Mouse (Mus musculus) large intestine, adult 2 months (tissue): ENCODE results near the gene AA986860. TPM values are rescaled to one million over a fixed set of nuclear protein-coding genes. Genes with fewer than 3 reads are reported as not detected.

Experiments used
- DNase-seq: peaks from one replicate; pipeline ENCODE4 v3.0.0-alpha.2; 2012; ENCODE audit warnings: low read depth, low spot score
- WGBS: fragments of 180-500 bp; shearing (Covaris S2); methylation state at CpG from one replicate; pipeline ENCODE4 v1.1.7; 2018; 5-methylcytosine and 5-hydroxymethylcytosine counted together
- polyA plus RNA-seq: library from polyadenylated mRNA; depleted of rRNA; stranded (reverse); fragments of >200 nt; gene quantifications from 2 replicates; pipeline ENCODE4 v1.2.3, GENCODE M21; 2012

The AA986860 gene
- polyA plus RNA-seq, 1 experiment, result 40.8 TPM

DNA sequence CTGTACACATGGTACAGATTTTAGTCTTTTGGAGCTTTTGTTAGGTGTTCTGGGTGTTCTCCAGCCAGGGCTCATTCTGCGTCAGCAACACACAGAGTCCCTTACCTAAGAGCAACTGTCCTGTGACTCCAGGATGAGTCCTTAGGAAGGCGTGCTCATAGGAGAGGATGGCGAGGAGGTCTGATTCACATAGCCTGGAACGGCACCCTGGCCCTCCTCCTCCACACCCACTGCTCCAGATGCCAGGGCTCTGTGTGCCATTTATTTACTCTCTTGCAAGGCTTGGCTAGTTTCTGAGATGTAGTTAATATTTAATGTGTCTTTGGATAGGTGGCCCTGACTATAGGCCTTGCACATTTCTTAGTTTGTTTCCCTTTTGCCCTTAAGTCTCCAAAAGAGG, 1.9 kb downstream of the AA986860 start:
- no peak for DNase-seq
- 42% methylated on average over 4 of the region's 4 CpGs for WGBS

DNA sequence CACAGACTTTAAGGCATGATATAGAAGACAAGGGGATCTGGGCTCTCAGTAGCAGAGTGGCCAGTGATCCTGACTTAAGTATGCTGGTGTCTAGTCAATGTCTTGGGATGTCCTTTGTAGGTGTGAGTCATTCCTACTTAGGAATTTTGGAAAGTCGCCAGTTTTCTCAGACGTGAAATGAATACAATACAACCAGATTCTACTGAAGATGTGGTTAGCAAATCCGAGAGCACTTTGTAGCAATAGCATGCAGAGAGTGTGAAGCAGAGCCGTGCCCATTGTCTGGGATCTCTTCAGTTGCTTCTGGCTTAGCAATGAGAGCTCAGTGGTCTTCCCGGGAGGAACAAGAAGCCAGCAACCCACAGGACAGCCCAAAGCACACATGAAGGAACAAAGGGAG, 2.7 kb downstream of the AA986860 start:
- WGBS, result 14% methylated on average over 5 of the region's 5 CpGs
- DNase-seq, result no peak

DNA sequence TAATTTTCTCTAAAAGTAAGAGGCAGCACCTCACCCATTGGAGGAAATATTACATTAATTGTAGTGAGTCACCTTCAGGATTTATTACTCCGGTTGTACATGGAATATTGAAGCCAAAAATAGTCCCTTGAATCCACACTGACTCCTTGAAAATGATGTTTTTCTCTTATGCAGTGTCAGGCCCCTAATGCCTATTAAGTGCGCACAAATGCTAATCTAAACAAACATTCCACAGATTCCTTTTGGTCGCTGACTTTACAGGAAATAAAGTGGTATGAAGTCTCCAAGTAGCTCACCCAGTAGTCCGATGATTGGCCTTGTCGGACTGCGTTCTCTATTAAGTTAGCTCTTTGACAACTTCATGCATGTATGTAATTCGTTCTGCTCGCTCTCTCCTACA, 3.1 kb downstream of the AA986860 start:
- WGBS, result 52% methylated on average over 8 of the region's 8 CpGs
- no peak for DNase-seq

DNA sequence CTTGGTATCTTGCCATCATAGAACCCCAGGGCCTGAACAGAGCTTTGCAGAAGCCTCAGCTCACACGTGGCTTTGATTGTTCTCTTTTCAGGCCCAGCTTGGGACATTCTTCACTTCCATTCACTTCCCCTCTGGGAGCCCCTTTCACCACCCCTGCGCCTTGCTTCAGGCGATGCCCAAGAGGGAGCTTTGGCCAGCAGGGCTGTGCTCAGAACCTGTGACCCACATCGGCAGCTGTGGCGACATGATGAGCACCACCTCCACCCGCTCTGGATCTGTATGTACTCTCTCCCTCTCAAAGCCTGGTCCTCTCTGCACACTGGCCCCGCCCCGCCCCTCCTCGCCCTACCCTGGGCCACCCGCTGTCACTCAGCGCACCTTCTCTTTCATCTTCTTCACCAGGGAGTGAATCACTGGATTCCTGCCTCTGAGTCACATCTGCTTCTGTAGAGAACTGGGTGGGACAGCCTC, 5.7 kb downstream of the AA986860 start:
- no peak for DNase-seq
- 30% methylated on average over 11 of the region's 11 CpGs for WGBS

DNA sequence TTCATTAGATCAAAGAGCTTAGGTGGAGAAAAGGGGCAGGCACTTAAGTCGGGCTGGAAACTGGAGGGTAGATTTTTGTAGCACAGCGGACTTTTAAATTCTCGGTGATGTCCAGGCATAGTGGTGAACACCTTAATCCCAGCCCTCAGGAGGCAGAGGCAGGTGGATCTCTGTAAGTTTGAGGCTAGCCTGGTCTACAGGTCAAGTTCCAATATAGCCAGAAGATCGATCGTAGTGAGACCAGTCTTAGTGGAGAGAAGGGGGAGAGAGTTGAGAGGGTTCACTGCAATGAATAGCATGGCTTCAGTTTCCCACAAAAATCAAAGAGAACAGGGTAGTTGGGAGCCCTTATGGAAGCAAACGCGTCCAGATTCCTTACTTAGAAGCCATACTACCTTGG, 6.1 kb downstream of the AA986860 start:
- WGBS, result 84% methylated on average over 7 of the region's 7 CpGs
- no peak for DNase-seq

DNA sequence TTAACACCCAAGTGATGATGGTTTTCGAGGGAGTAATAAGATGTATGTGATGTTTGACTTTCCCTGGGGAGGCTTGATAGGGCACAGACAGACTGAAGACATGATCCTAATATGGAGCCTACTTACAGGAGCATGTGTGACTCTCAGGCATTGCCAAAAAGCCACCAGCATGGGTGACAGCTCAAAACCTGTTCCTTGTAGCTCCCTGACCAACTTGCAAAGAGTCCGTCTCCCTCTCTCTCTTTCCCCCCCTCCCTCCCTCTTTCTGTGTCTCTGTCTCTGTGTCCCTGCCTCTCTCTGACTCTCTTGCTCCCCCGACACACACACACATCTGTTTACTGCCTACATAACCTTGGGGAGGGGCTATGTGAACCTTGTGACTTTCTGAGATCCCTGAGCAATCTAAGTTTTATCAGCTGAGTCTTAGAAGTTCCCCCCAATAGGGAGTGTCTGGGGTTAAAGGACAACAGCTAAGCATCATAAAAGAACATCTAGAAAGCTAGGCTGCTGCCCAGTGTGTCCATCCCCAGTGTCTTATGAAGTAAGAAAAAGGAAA, 6.9 kb downstream of the AA986860 start:
- 58% methylated on average over 3 of the region's 3 CpGs for WGBS
- DNase-seq, result no peak

DNA sequence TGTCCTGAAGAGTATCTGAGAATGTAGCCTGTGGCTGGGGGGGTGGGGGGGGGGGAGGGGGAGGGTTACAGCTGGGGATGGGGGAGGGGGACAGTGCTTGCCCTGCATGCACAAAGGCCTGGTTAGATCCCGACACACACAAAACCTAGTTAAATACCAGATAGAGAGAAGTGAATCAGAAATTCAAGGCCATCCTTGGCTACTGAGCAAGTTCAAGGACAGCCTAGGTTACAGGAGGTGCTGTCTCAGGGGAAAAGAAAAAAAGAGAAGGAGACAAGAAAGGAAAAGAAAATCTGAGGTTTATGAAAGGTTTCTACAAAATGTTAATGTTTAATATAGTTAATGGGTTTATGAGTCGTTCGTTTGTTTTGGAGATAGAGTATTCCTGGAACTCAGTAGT, 7.9 kb downstream of the AA986860 start:
- WGBS, result 29% methylated on average over 3 of the region's 3 CpGs

DNA sequence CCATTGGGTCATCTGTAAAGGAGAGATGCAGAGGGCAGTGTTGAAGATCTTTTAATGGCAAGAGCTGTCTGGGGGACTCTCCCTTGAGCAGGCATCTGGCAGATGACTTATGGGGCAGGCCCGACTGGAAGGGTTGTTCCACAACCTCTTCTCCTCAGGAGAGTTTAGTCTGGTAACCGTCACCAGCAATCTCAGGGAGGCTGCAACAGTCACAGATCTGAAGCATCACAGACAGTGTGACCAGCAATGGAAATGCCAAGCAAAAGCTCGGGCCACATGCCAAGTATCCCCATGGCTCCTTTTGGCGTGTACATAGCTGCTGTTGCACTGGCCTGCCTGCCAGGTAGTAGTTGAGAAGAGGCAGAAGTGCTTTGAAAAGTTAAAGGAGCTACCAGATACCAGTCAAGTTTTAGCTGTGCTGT, 8.5 kb downstream of the AA986860 start:
- 33% methylated on average over 4 of the region's 4 CpGs for WGBS
- DNase-seq, result no peak

More for the DNA sequence above, 7.9 kb downstream of the AA986860 start:
- DNase-seq, result no peak

DNA sequence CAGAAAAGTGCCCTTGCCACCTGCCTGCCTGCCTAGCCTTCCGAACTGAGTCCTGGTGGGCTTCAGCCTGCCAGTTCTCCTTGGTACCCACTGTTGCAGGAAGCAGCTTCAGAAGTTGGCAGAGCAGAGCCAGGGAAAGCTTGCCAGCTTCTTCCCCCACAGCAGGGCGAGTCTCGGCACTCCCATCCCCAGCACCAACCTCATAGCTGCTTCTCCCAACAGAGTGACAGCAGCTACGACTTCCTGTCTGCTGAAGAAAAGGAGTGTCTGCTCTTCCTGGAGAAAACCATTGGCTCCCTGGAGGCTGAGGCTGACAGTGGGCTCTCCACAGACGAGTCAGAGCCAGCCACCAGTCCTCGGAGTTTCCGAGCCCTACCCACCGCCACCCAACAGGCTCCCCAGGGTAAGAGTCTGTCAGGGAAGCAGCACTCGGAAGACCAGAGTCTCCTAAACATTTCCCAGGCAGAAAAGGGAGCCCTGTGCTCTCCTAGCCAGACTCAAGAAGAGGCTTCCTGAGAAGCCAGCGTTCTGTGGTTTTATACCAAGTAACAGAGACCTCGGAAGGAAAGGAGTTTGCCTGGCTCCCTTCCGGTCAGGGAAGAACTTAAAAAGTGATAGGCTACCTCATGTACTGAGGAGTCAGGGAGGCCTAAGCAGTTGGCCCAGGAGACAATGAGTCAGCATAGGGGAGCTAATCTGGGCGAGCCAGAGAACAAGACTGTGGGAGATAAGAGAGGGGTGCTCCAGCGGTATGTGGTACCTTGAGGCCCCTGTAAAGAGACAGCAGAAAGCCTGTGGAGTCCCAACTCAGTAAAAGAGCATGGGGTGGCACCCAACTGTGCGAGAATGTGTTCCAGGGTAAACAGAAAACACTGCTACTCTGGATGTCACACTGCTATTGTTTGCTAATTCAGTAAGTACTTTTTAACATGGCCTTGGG, 9.3 kb downstream of the AA986860 start:
- no peak for DNase-seq
- 35% methylated on average over 15 of the region's 15 CpGs for WGBS

DNA sequence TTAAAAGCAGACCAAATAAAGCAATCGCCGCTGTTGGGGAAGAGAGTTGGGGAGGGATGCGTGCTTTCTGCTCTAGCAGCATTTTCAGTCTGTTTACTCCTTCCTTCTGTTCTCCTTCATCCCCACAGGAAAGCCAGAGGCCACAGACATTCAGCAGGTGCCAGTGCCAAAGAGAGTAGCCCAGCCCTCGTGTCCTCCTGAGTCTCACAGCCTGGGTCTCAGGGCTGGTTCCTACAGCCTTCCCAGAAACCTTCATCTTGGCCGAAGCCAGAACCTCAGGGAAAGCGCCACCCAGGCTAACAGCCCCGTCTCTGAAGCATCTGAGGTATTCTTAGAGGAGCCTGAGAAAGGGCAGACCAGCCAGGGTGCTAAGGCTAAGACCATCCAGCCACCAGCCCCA, 10.4 kb downstream of the AA986860 start:
- DNase-seq, result no peak
- 95% methylated on average over 7 of the region's 7 CpGs for WGBS

DNA sequence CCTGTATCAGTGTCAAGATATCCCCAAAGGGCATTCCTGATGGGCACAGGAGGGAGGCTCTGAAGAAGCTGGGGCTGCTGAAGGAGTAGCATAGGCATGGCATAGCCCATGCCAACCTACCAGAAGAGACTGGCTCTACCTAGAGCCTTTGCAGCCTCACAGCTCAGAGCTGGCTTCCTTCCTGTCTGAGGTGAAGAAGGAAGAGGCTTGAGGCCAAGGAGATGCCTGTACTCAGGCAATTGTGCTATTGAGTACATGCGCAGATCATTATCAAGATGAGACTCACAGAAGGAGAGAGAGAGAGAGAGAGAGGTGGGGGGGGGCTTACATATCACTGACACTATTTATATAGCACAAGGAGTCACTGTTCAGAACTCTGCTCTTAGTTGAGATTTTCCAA, 12.0 kb downstream of the AA986860 start:
- WGBS, result 76% methylated on average over 1 of the region's 1 CpGs
- DNase-seq, result no peak

DNA sequence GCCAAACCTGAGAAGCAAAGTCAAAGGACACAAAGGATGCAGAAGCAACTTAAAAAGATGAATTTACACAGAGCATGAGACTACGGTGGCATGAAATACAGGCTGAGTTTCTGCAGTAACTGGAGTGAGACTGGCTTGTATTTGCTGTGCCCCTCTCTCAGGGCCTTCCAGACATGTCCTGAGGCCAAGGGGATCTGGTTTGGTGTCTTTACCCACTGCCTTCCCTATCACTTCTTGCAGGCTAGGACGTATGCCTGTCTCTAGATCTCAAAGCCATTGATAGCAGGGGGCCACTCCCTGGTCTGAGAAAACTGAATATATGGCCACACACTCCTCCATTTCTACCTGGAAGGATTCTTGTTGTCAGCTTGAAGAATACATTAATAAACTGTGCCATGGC, 12.4 kb downstream of the AA986860 start:
- DNase-seq, result no peak
- WGBS, result 64% methylated on average over 2 of the region's 2 CpGs

DNA sequence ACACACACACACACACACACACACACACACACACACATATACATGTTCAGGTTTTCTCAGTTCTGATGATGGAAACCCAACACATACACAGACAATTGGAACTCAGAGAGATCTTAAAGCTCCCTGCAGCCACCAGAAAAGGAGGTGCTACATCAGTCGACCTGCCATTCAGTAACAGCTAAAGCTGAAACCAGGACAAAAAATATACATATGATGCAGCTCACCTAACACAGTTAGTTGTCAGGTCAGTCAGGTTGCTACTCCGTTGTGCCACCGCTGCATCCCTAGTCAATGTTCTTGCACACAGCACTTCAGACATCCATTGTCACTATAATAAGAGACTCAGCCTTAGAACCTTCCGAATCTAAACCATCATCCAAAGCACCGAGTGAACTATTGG, 13.2 kb downstream of the AA986860 start:
- 88% methylated on average over 5 of the region's 5 CpGs for WGBS

DNA sequence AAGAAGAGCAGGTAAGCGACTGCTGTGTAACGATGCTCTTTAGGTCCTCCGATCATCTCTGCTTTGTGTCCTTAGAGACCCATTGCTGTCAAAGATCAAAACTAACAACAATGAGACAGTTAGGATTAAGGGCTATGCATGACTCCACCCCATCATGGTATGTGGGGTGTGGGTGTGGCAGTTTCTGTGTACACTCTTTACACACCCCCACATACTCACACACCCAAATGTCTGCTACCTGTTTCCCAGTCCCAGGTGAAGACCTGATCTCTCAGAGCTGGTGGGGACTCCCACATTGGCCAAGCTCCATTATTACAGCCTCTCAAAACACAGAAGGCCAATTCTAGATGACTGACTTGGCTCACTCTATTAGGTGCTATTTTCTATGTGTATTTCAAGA, 13.8 kb downstream of the AA986860 start:
- 67% methylated on average over 3 of the region's 3 CpGs for WGBS

More for the DNA sequence above, 13.2 kb downstream of the AA986860 start:
- DNase-seq, result no peak

DNA sequence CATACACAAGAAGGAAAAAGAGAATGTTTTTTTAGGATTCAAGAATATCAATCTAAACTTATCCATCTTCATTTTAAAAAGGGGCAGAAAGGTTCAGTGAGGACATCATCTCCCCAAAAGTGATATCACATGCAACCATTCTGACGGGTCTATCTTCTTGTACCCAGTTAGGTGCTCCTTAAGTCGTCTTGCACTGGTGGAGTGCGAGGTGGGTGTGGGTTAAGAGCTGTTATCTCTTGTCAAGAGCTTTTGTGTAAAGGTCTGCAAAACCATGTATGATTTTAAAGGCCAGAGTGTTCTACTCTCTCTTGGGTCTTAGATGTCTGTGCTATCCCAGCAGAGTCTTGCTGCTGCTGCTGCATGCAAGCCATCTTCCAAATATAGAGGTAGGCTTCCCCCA, 15.0 kb downstream of the AA986860 start:
- WGBS, result 89% methylated on average over 3 of the region's 3 CpGs
- DNase-seq, result no peak

More for the DNA sequence above, 13.8 kb downstream of the AA986860 start:
- no peak for DNase-seq

DNA sequence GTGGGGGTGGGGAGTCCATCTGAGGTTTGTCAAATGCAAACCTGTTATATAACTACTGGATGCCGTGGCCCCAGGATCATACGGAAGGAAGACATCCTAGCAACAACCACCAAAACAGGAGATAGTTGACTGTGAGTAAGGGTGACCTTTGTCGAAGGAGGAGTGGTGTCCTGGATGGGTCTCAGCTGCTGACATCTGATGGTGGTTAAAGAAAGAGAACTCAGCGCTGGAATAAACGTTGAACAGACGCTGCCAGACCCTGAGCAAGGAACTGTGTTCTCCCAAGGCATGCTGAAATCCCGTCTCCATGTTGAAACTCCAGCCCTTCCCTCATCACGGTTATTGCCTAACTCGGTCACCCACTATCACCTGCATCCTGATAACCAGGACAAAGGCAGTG, 27.9 kb downstream of the AA986860 start:
- no peak for DNase-seq
- WGBS, result 57% methylated on average over 9 of the region's 9 CpGs

DNA sequence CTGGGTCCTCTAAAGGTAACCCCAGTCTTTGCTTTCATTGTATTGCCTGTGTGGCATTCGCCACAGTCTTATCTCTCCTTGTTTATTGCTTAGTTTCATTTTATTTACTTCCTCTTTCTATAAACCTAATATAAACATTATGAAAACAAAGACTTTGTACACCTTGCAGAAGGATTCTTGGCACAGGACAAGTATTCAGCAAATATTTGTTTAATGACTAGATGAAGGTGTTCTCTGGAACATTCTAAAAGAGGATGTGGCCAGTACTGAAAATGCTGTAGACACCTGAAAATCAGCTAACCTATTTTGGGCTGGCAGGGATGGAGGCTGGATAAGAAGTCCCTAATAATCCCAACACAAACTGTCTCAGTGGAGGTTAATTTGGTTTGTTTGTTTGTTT, 29.8 kb downstream of the AA986860 start:
- no peak for DNase-seq
- 19% methylated on average over 1 of the region's 1 CpGs for WGBS

DNA sequence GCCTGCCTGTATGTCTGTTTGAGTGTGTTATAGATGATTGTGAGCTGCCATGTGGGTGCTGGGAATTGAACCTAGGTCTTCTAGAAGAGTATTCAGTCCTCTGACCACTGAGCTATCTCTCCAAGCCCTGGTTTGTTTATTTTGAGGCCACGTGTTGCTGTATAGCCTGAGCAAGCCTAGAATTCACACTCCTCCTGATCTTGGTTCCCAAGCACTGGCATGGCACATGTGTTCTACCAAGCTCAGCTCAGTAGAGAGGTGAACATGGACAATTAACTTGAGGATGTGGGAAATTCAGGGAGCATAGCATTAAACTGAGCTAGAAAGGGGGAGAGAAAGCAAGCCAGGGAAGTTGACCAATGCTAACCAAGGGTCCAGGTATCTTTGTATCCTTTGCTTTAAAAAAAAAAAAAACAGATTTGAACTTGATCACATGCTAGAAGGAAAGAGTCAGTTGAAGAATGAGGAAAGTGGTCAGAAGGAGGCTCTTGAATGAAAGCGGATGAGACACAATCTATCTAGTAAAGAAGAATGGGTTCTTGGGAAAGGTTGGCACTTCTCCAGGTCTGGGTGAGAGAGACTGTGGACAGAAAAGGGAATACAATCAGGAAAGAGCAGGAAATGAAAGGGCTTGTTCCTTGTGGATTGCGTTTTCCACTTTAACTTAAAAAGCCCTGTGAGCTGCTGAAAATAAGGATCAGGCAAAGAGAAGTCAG, 30.4 kb downstream of the AA986860 start:
- 41% methylated on average over 3 of the region's 3 CpGs for WGBS
- DNase-seq, result no peak

DNA sequence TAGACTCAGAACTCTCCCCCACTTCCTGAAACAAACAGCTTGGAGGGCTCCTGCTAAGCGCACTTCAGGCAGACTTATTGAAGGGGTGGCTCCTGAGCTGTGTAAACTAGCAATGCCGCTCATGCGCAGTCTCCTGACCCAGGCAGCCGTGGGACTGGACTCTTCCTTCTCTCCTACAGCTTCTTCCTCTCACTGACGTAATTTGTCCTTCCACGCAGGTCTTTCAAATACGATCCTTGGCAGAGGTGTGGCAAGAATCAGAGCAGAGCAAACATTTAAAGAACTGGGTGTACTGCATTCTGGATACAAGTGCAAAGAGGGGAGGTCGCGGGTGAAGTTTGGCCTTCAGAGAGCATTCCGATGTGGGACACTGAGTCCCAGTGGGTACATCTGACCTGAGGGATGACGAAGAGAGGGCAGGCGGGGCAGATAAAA, 32.3 kb downstream of the AA986860 start:
- 24% methylated on average over 12 of the region's 12 CpGs for WGBS
- DNase-seq, result peak; percentile 82

DNA sequence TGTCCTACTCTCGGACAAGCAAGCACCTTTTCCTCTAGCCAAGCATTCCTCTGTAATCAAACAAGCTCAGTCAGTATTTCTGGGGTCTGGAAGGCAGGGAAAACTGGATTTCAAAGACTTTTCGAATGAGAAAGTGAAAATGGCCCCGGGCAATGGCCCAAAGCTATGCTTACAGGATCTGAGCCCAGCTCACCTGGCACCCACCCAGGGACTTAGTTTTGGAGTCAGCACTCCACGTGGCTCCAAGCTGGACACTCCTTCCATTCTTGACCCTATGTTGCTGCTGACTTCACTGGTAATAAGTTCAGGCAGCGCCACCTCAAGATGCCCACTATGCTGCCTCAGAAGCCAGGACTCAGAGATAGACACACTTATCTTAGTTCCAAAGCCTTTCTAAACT, 35.3 kb downstream of the AA986860 start:
- no peak for DNase-seq
- WGBS, result 70% methylated on average over 5 of the region's 5 CpGs
